Mouse (Mus musculus): ENCODE measurements around the gene Dtd2. TPM values are rescaled to one million over a fixed set of nuclear protein-coding genes. Genes with fewer than 3 reads are reported as not detected.

Gene Dtd2
- polyA plus RNA-seq, 1 experiment = 7.0 TPM

- Histone ChIP-seq H3K4me1 (ENCODE audit: control insufficient read depth, insufficient read depth, low read length) (no peaks in the 10 kb centered on the region; the same call in 1 of the 2 replicates), H3K4me3 (replicated peaks; ENCODE audit: control insufficient read depth, low read depth, low read length) (no peak overlapping the region), H3K27ac (ENCODE audit: control insufficient read depth, insufficient read depth, low read depth, low read length, poor library complexity) (no peak overlapping the region)
- TF ChIP-seq CTCF (IDR thresholded peaks at IDR 0.05; ENCODE audit: control insufficient read depth, insufficient read depth, low read length) = no peak
- WGBS = 81% methylated on average over 1 of the region's 1 CpGs
These were observed 31.9 kb downstream of the Dtd2 start for GRCm38 (mm10) chr12:51974381-51974780.

DNA sequence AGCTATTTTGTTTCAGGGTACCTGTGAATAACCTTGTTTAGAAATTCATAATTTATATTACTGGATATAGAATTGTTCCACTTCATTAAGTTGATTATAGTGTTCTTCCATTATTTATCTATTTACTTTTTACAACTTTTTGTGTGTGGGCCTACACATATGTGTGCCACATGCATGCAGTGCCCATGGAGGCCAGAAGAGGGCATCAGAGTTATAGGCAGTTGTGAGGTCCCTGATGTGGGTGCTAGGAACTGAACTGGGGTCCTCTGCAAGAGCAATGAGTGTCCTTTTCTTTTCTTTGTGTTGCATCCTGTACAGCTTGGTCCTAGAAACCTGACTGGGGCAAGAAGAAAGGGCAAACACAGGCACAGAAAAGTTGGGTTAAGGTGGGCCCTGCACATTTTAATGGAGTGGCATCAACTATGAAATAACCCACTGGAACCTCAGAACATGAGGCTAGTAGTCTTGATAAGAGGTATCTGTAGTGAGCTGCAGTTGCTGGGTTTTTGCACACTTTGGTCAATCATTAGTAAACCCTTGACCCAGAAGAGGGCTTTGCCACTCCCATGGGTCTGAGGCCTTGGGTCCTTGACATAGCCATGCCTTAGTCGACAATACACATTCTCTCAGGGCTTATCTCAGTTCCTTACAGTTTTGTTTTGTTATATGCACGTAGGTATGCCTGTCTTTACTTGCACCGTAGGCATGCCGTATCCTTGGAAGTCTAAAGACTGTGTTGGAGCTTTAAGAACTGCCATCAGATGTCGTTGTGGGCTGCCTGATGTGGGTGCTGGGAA is 33.8 kb downstream of the Dtd2 start:
- Histone ChIP-seq H3K4me1 (ENCODE audit: control insufficient read depth, insufficient read depth, low read length) (no peaks in the 10 kb centered on the region; the same call in 1 of the 2 replicates), H3K27ac (ENCODE audit: control insufficient read depth, insufficient read depth, low read depth, low read length, poor library complexity) (no peak overlapping the region), H3K4me3 (replicated peaks; ENCODE audit: control insufficient read depth, low read depth, low read length) (no peak overlapping the region)
- WGBS = 92% methylated on average over 5 of the region's 5 CpGs
- TF ChIP-seq CTCF (IDR thresholded peaks at IDR 0.05; ENCODE audit: control insufficient read depth, insufficient read depth, low read length) = no peak; the same call in 1 of the 2 replicates
- TF ChIP-seq POLR2A (IDR thresholded peaks at IDR 0.05; ENCODE audit: borderline replicate concordance, control insufficient read depth, low read depth, low read length) = no peak

DNA sequence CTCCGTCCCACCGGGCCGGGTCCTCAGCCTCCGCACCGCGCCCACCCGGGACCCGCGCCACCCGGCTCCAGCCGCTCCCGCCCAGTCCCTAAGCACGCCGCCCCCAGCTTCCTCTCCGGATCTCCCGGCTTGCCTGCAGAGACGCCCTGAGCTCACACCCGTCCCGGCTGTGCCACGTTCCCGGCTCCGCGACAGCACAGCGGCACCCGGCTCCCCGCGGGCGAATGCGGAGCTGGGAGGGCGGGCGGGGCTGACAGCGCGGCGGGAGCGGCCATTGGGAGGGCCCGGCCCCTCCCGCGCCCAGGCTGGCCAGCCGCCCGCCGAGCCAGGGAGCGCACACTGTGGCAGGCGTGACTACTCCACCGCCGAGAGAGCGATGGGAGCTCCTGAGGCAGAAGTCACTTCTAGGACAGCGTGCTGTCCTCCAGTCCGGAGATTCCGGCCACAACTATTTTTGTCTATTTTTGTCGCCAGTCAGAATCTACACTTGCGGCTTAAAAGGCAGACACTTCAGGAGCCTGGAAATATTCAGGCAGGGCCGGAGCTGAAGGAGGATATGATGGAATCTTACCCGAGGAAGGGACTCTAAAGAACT is 35.1 kb downstream of the Dtd2 start, which contains the start of gene Heatr5a:
Gene Heatr5a (minus strand): TSS at position 252 of the 595 bp plus-strand sequence.
- TF ChIP-seq POLR2A (IDR thresholded peaks at IDR 0.05; ENCODE audit: borderline replicate concordance, control insufficient read depth, low read depth, low read length) = peak; percentile 84; the same call in 1 of the 2 replicates
- no peak for TF ChIP-seq CTCF (IDR thresholded peaks at IDR 0.05; ENCODE audit: control insufficient read depth, insufficient read depth, low read length)
- Histone ChIP-seq H3K27ac (ENCODE audit: control insufficient read depth, insufficient read depth, low read depth, low read length, poor library complexity) (peak within 1 kb of the TSS; percentile 94), H3K4me3 (replicated peaks; ENCODE audit: control insufficient read depth, low read depth, low read length) (peak within 1 kb of the TSS; percentile 92), H3K4me1 (ENCODE audit: control insufficient read depth, insufficient read depth, low read length) (no peaks in the 10 kb centered on the region; the same call in 1 of the 2 replicates)
- WGBS = 0% methylated on average over 53 of the region's 53 CpGs

DNA sequence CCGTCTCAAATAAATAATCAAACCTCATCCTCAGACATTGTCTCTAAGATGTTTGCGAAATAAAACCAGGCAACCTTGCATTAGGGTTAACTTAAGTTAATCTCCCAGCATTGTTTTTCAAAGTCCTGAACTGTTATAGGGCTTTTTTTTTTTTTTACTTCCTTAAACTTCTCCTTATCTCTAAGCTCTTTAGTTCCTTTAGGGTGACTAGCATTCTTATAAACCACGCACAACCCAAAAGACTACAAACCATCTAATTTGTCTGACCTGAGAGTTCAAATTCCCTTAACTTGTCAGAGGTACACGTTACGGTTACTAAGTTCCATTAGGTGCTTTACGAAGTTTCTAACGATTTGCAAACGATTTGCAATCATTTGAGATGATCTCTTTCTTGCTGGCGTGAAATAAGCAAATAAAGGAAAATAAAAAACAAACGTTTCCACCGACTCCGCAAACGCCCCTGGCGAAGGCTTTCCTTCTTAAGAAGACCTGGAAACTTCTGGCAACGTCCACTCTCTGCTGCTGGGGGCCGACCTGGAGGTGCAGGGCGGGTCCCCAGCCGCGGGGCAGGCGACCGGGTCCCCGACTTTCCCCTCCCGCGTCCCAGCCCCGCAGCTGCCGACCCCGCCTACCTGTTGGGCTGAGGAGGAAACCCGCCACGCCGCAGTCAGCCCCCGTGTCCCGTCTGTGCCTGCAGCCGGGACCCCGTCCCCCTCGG is 35.8 kb downstream of the Dtd2 start:
- TF ChIP-seq POLR2A (IDR thresholded peaks at IDR 0.05; ENCODE audit: borderline replicate concordance, control insufficient read depth, low read depth, low read length) = no peak
- no peak for TF ChIP-seq CTCF (IDR thresholded peaks at IDR 0.05; ENCODE audit: control insufficient read depth, insufficient read depth, low read length)
- 2% methylated on average over 34 of the region's 35 CpGs for WGBS
- H3K4me3 ChIP-seq (replicated peaks; ENCODE audit: control insufficient read depth, low read depth, low read length) = peak overlapping the region; percentile 92
- no peaks in the 10 kb centered on the region; the same call in 1 of the 2 replicates for H3K4me1 ChIP-seq (ENCODE audit: control insufficient read depth, insufficient read depth, low read length)
- H3K27ac ChIP-seq (ENCODE audit: control insufficient read depth, insufficient read depth, low read depth, low read length, poor library complexity) = peak overlapping the region; percentile 94

DNA sequence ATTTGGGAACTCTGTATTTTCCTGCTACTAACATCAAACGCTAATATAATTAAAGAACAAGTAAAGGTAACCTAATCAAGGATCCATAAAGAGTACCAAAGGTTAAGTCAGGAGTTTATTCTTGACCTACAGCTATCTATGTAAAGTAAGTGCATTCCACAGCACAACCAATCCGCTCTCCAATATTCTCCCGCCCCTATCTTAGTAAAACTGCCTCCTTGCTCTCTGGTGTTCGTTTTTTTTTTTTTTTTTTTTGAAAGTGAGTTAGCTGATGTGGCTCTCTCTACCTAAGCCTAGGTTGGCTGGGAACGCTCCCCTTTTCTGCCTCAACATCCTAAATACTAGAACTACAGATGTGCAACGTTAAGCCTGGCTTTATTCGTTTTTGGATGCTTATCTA is 36.4 kb downstream of the Dtd2 start:
- no peak for TF ChIP-seq CTCF (IDR thresholded peaks at IDR 0.05; ENCODE audit: control insufficient read depth, insufficient read depth, low read length)
- no peak for TF ChIP-seq POLR2A (IDR thresholded peaks at IDR 0.05; ENCODE audit: borderline replicate concordance, control insufficient read depth, low read depth, low read length)
- Histone ChIP-seq H3K27ac (ENCODE audit: control insufficient read depth, insufficient read depth, low read depth, low read length, poor library complexity) (no peak overlapping the region), H3K4me3 (replicated peaks; ENCODE audit: control insufficient read depth, low read depth, low read length) (peak overlapping the region; percentile 57), H3K4me1 (ENCODE audit: control insufficient read depth, insufficient read depth, low read length) (no peaks in the 10 kb centered on the region; the same call in 1 of the 2 replicates)
- 5% methylated on average over 7 of the region's 7 CpGs for WGBS

- Histone ChIP-seq H3K27ac (ENCODE audit: control insufficient read depth, insufficient read depth, low read depth, low read length, poor library complexity) (no peak overlapping the region), H3K4me1 (ENCODE audit: control insufficient read depth, insufficient read depth, low read length) (no peaks in the 10 kb centered on the region; the same call in 1 of the 2 replicates), H3K4me3 (replicated peaks; ENCODE audit: control insufficient read depth, low read depth, low read length) (no peak overlapping the region)
- 55% methylated on average over 2 of the region's 2 CpGs for WGBS
- TF ChIP-seq CTCF (IDR thresholded peaks at IDR 0.05; ENCODE audit: control insufficient read depth, insufficient read depth, low read length) (no peak), POLR2A (IDR thresholded peaks at IDR 0.05; ENCODE audit: borderline replicate concordance, control insufficient read depth, low read depth, low read length) (no peak)
These were observed 37.2 kb downstream of the Dtd2 start for GRCm38 (mm10) chr12:51969092-51969491.

DNA sequence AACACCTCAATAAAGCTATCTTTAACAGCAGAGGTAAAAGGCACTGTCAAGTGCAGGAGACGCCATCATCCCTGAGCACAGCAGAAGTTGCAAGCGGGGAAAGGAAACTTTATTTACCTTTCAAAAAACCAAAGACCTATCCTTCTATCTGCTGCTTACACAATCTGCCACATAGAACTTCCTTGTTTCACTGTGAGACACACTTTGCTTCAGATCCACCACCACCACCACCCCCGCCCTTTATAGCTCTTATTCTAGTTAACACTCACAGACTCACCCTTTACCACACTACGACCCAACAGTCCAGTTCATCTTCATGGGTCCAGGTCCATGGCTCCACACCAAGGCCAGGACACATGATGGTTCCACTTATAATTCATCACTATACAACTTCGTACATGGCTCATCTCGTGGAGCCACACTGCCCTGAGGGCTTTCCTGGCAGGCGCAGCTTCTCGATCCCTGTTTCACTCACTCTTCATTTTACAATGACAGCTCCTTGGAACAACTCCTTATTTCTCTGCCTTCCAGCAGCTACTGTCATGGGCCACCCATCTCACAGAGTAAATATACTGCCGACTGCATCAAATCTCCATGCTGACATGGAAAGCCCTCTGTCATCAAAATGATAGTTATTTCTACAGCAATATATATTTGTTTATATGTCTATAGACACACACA is 38.2 kb downstream of the Dtd2 start:
- Histone ChIP-seq H3K4me3 (replicated peaks; ENCODE audit: control insufficient read depth, low read depth, low read length) (no peak overlapping the region), H3K27ac (ENCODE audit: control insufficient read depth, insufficient read depth, low read depth, low read length, poor library complexity) (no peak overlapping the region), H3K4me1 (ENCODE audit: control insufficient read depth, insufficient read depth, low read length) (no peaks in the 10 kb centered on the region; the same call in 1 of the 2 replicates)
- 49% methylated on average over 9 of the region's 9 CpGs for WGBS
- TF ChIP-seq CTCF (IDR thresholded peaks at IDR 0.05; ENCODE audit: control insufficient read depth, insufficient read depth, low read length) (no peak), POLR2A (IDR thresholded peaks at IDR 0.05; ENCODE audit: borderline replicate concordance, control insufficient read depth, low read depth, low read length) (no peak)
